Mouse (Mus musculus) thymus, adult 18-20 months (tissue): Measurements from ENCODE around the gene Senp6.

Experiments
- DNase-seq, 2 experiments: peaks; one replicate each; pipeline ENCODE4 v3.0.0; 2022; ENCODE audit warnings: mixed read lengths in 2 of 2

Senp6 gene

GRCm38 (mm10) chr9:80172396-80173222, 105.9 kb downstream of the Senp6 start:
- no peak for DNase-seq

GRCm38 (mm10) chr9:80173629-80174028, 106.9 kb downstream of the Senp6 start:
- DNase-seq: no peak

GRCm38 (mm10) chr9:80176696-80177478, 110.2 kb downstream of the Senp6 start:
- no peak for DNase-seq

GRCm38 (mm10) chr9:80178670-80179069, 112.0 kb downstream of the Senp6 start:
- no peak for DNase-seq

DNA sequence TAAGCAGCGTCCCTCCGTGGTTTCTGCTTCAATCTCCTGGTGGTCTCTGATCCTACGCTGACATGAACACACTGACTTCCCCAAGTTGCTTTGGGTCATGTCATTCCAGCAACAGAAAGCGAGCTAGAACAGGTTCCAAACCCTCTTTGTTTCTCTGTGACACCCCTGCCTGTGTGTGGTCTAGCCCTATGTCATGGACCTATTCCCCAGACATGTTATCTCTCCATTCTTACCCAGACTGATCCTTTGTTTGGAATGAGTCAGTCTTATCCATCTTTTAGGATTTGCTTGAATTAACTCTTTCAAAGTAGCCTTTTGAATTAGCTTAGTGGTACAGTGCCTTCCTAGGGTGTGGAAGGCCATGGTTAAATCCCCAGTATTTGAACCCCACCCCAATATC, 113.0 kb downstream of the Senp6 start:
- DNase-seq: no peak

DNA sequence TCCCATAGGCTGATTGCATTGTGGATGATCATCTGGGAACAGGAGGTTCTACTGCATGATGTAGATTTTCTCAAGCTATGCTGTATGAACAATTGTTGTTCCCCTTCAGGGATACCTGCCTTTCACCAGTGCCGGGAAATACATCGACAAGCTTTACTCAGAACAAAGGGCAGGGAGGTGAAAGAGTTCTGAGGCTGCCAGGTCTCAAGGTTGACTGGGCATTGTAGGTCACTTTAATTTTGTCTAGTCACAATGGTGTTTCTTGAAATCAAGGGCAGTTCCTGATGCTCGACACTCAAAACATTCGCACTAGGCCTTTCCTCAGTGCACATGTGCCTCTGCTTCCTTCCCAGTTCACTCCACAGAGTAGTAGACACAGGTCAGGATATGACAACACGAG, 114.1 kb downstream of the Senp6 start:
- DNase-seq: no peak

DNA sequence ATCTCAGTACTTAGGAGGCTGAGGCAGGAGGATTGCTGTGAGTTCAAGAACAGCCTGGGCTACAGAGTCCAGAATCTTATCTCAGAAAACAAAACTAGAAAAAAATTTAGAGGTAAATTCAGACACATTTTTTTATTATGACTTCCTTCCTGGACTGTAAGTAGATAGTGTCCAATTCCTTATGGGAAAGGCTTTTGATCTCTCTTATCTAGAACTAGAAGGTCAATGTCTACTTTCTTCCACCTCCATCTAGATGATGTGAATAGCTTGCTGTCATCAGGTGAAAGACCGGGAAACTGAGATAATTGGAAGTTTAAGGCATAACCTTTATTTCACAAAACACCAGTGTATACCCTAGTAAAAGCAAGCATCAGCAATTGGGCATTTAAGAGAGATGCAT, 115.0 kb downstream of the Senp6 start:
- no peak for DNase-seq

- DNase-seq: no peak
Observed at GRCm38 (mm10) chr9:80184138-80184537, 117.4 kb downstream of the Senp6 start.

- no peak for DNase-seq
Observed at GRCm38 (mm10) chr9:80185737-80186136, 119.0 kb downstream of the Senp6 start.

DNA sequence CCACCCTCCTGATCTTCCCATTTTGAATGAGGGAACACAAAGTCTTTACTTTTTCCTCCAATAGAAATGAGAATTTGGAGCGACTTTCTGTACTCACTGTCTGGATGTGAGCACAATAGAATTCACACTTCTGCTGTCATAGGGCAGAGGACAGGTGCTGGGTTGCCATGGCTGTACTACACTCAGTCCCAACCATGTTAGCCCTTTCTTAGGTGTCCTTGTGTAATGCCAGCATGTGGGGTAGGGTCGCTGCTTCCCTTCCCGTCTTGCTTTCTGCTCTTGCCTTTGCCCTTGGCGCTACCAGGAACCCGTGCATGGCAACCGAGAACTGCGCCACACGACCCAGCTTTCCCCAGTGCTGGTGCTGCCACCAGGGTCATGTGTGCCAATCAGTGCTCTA, 120.0 kb downstream of the Senp6 start:
- no peak for DNase-seq

GRCm38 (mm10) chr9:80188324-80188893, 121.7 kb downstream of the Senp6 start:
- no peak for DNase-seq

GRCm38 (mm10) chr9:80191240-80191639, 124.5 kb downstream of the Senp6 start:
- no peak for DNase-seq

DNA sequence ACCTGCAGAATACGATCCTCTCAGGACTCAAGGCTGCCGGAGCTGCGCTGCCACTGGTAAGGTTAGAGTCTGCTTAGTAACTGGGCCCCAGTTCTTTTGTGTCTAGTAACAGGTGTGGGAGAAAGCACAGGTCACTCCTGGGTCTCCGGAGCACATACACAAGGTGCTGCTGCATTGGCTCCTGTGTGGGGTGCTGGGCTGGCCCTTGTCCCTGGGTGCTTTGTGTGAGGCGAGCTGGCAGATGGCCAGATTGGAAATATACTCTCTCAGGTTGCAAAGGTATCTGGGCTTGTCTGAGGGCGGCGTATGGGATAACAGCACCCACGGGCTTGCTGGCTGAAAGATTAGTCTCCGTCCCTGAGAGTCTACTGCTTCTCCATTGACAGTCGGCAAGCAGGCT, 125.6 kb downstream of the Senp6 start:
- DNase-seq: no peak

DNA sequence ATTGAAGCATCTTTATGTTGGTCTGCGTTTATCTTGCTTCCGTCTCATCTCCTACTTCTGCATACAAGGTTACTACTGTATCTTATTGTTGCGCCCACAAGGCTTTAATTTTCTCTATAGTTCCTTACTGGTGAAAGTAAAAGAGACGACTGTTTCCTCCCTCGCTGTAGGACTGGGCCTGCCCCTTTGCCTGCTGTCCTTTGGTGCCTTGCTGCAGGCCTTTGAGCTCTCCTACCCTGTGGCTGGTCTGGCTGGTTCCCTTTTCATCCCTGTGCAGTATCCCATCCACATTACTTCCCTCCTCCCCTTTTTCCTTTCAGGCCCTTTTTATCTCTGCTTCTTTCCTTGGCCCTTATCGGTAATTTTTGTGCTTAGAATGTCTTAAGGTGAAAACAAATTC, 127.7 kb downstream of the Senp6 start:
- no peak for DNase-seq
